8 mouse cellular contexts compared by ENCODE assay signal in genomic region chr12:81779831-81780230, GRCm38 (mm10). TPM values are rescaled to one million over a fixed set of nuclear protein-coding genes. Genes with fewer than 3 reads are reported as not detected.
DNase-seq lines count a peak whose midpoint lies in the region; ATAC-seq and TF ChIP-seq lines count a peak whose summit lies in the region.

No protein-coding gene starts in this region.

- no peaks in the 10 kb centered on the region for H3K9me3 ChIP-seq in liver, postnatal 0 days (ENCODE audit: low read length)
- H3K9me3 ChIP-seq in neural tube, embryonic 14.5 days (ENCODE audit: control insufficient read depth, low read length), result no peaks in the 10 kb centered on the region

- no peak for TF ChIP-seq CTCF in cortical plate, adult 2 months (IDR thresholded peaks at IDR 0.05; ENCODE audit: extremely low read depth, insufficient read depth, low read length)
- TF ChIP-seq CTCF in liver, postnatal 0 days (IDR thresholded peaks at IDR 0.05; ENCODE audit: low read depth), result no peak

- peaks cover 3% of the 10 kb centered on the region; the same call in 1 of the 2 replicates for H3K4me1 ChIP-seq in cortical plate, adult 2 months (ENCODE audit: control insufficient read depth, insufficient read depth, low read length)
- H3K4me1 ChIP-seq in liver, postnatal 0 days (ENCODE audit: insufficient read depth), result peaks cover 11% of the 10 kb centered on the region
- H3K4me1 ChIP-seq in neural tube, embryonic 14.5 days (ENCODE audit: control insufficient read depth, insufficient read depth, low read length), result peaks cover 8% of the 10 kb centered on the region

- no peak overlapping the region for H3K27ac ChIP-seq in cortical plate, adult 2 months (ENCODE audit: insufficient read depth, low read length)
- H3K27ac ChIP-seq in liver, postnatal 0 days (ENCODE audit: low read depth), result no peak overlapping the region
- no peak overlapping the region for H3K27ac ChIP-seq in neural tube, embryonic 14.5 days (ENCODE audit: low read depth, low read length)

- peak overlapping the region; percentile 86 for H3K4me2 ChIP-seq in liver, postnatal 0 days (ENCODE audit: low read depth, low read length)
- peak overlapping the region; percentile 47 for H3K4me2 ChIP-seq in neural tube, embryonic 14.5 days (ENCODE audit: low read depth, low read length)

- H3K9ac ChIP-seq in liver, postnatal 0 days (replicated peaks), result no peak overlapping the region
- H3K9ac ChIP-seq in neural tube, embryonic 14.5 days (replicated peaks; ENCODE audit: low read depth, low read length), result peak overlapping the region; percentile 82

- intact Hi-C loops in left cerebral cortex, postnatal 4 days (cut with DNase I), result loop anchor here (10.0 kb wide), 1 partner anchor 795 kb away; no protein-coding TSS in a partner anchor

- peak; percentile 51 for ATAC-seq in inflammation-experienced regulatory T-cells, adult 6 months
- ATAC-seq in liver, postnatal 0 days, result no peak
- no peak for ATAC-seq in neural tube, embryonic 14.5 days (ENCODE audit: low read depth)

- no peaks in the 10 kb centered on the region for H3K36me3 ChIP-seq in liver, postnatal 0 days (replicated peaks; ENCODE audit: insufficient read depth, low read length)
- no peaks in the 10 kb centered on the region for H3K36me3 ChIP-seq in neural tube, embryonic 14.5 days (ENCODE audit: control insufficient read depth, insufficient read depth, low read length)

- peak; percentile 6 for DNase-seq in left cerebral cortex, postnatal 4 days
- no peak for DNase-seq in left cerebral cortex, adult 11 months (ENCODE audit: low spot score)
- peak; percentile 22 for DNase-seq in liver, postnatal 0 days
- no peak for DNase-seq in adrenal gland, postnatal 25 days
- no peak for DNase-seq in ovary, postnatal 14 days (ENCODE audit: low spot score)

- H3K27me3 ChIP-seq in liver, postnatal 0 days (ENCODE audit: insufficient read depth, low read length), result peaks cover 54% of the 10 kb centered on the region
- 0 out of 2 replicates have a peak, but pooled peaks cover 3% of the 10 kb centered on the region for H3K27me3 ChIP-seq in neural tube, embryonic 14.5 days (ENCODE audit: control insufficient read depth, insufficient read depth, low read length)

- TF ChIP-seq EP300 in liver, postnatal 0 days (IDR thresholded peaks at IDR 0.05; ENCODE audit: low read depth), result no peak

- H3K4me3 ChIP-seq in cortical plate, adult 2 months (ENCODE audit: insufficient read depth, low read length), result peak overlapping the region; percentile 61
- H3K4me3 ChIP-seq in liver, postnatal 0 days (ENCODE audit: low read depth, low read length), result peak overlapping the region; percentile 54
- H3K4me3 ChIP-seq in neural tube, embryonic 14.5 days (ENCODE audit: low read depth, low read length), result peak overlapping the region; percentile 88

- WGBS in liver, postnatal 0 days (ENCODE audit: insufficient replicate concordance), result 12% methylated on average over 10 of the region's 12 CpGs
- WGBS in neural tube, embryonic 14.5 days, result 8% methylated on average over 12 of the region's 12 CpGs

- TF ChIP-seq POLR2A in cortical plate, adult 2 months (IDR thresholded peaks at IDR 0.05; ENCODE audit: extremely low read depth, insufficient read depth, low read length), result no peak

RNA-seq across cellular contexts. Expression of gene Map3k9, which starts 1.1 kb away (rescaled TPM):
- 10 to 100 TPM; 86.1 to 90.5 TPM for total RNA-seq in left cerebral cortex, postnatal 4 days (2021)
- 18.3 and 19.1 TPM in 2 replicates for polyA plus RNA-seq in cortical plate, adult 2 months (2012; rRNA removed)
- under 1 TPM in 2 of 3 experiments, not detected in 1; 0.11 to 0.20 TPM for polyA plus RNA-seq in inflammation-experienced regulatory T-cells, adult 6 months (2017; shearing (Covaris generic))
- 0.19 and 0.27 TPM in 2 replicates for polyA plus RNA-seq in liver, postnatal 0 days (2015; fragmentation: Nextera tagmentation; extraction: Ambion mirVana)
- 12.2 and 14.2 TPM in 2 replicates for polyA plus RNA-seq in neural tube, embryonic 14.5 days (2014; fragmentation: Nextera tagmentation; extraction: Ambion mirVana)
- 2.2 and 2.6 TPM in 2 replicates for total RNA-seq in adrenal gland, postnatal 25 days (2021)

Comparison
In these comparisons a context has a peak if more than half of its experiments do, and no peak if none do; other contexts are left out.
1. DNase-seq: peak in left cerebral cortex, postnatal 4 days (single experiment) and liver, postnatal 0 days (single experiment); none in left cerebral cortex, adult 11 months (single experiment), adrenal gland, postnatal 25 days (single experiment) and ovary, postnatal 14 days (single experiment).
2. RNA of gene Map3k9, which starts 1.1 kb away (polyA plus RNA-seq): 18.3 to 19.1 TPM in cortical plate, adult 2 months and 12.2 to 14.2 TPM in neural tube, embryonic 14.5 days; 0.19 to 0.27 TPM in liver, postnatal 0 days and 0.11 to 0.20 TPM in inflammation-experienced regulatory T-cells, adult 6 months; every median in the first group is over 10 times any median in the second.
3. Peak in every context shown above with its lines, with median percentiles within 50 percentile points of each other: H3K4me3 ChIP-seq.